Comparison of ENCODE assay signal across 7 mouse cellular contexts in the genomic region with DNA sequence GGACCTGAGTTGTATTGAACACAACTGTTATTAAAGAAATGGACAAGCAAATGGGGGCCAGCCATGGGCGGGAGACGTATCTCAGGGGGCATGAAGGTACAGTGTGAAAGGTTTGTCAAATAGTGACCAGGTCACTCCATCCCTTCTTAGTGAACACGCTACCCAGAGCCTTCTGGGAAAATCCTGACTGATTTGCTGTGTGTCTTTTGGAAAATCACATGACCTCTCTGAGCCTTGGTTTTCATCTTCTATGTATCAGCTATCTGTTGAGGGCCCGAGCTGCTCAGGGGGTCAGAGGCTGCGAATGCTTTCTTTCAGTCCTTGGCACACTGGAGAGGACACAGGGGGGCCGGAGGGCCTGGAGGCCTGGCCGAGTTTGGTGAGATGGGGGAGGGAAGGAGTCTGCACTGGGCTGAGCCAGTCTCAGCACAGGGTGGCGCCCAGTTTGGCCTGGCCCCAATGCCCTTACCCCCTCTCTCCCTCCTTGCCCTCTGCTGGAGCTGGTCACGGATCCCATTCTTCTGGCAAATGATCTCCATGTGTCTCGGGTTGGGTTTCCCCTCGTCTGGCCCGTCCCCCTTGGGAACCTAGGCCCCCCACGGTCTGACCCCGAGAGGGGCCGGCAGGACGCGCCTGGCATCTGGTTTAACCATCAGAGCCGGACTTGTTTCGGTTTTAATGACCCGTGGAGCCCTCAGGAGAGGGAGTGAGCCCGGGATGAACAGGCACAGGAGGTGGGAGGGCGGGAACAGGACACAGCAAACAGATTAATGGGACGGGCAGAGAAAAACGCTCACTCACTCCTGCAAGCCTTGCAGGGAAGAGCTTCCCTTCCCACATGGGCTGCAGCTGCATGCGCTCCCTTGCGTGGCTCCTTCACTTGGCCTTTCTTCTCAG.
DNase-seq lines count a peak whose midpoint lies in the region; ATAC-seq and TF ChIP-seq lines count a peak whose summit lies in the region.

No protein-coding gene starts in this region.

- H3K4me1 ChIP-seq in forebrain, embryonic 14.5 days (ENCODE audit: control insufficient read depth, insufficient read depth, low read length): peaks cover 27% of the 10 kb centered on the region
- peaks cover 72% of the 10 kb centered on the region for H3K4me1 ChIP-seq in hindbrain, embryonic 13.5 days (replicated peaks)
- H3K4me1 ChIP-seq in liver, postnatal 0 days (ENCODE audit: insufficient read depth): peaks cover 2% of the 10 kb centered on the region; the same call in 1 of the 2 replicates

- TF ChIP-seq CTCF in liver, postnatal 0 days (IDR thresholded peaks at IDR 0.05; ENCODE audit: low read depth): no peak

- no peak for ATAC-seq in forebrain, embryonic 14.5 days
- no peak for ATAC-seq in hindbrain, embryonic 13.5 days (ENCODE audit: low FRiP score)
- ATAC-seq in liver, postnatal 0 days: no peak

- no peak overlapping the region for H3K4me3 ChIP-seq in forebrain, embryonic 14.5 days (ENCODE audit: low read depth, low read length)
- no peak overlapping the region for H3K4me3 ChIP-seq in hindbrain, embryonic 13.5 days
- H3K4me3 ChIP-seq in liver, postnatal 0 days (ENCODE audit: low read depth, low read length): no peak overlapping the region

- 22% methylated on average over 26 of the region's 26 CpGs for WGBS in forebrain, embryonic 14.5 days
- 14% methylated on average over 25 of the region's 26 CpGs for WGBS in hindbrain, embryonic 13.5 days
- WGBS in liver, postnatal 0 days (ENCODE audit: insufficient replicate concordance): 34% methylated on average over 26 of the region's 26 CpGs

- H3K4me2 ChIP-seq in forebrain, embryonic 14.5 days (ENCODE audit: low read length): no peak overlapping the region
- H3K4me2 ChIP-seq in hindbrain, embryonic 13.5 days: peak overlapping the region; percentile 17; the same call in 1 of the 2 replicates
- peak overlapping the region; percentile 38; the same call in 1 of the 2 replicates for H3K4me2 ChIP-seq in liver, postnatal 0 days (ENCODE audit: low read depth, low read length)

- H3K27ac ChIP-seq in forebrain, embryonic 14.5 days (ENCODE audit: low read depth, low read length): no peak overlapping the region; the same call in 1 of the 2 replicates
- peak overlapping the region; percentile 30 for H3K27ac ChIP-seq in hindbrain, embryonic 13.5 days
- no peak overlapping the region for H3K27ac ChIP-seq in liver, postnatal 0 days (ENCODE audit: low read depth)

- no peaks in the 10 kb centered on the region for H3K36me3 ChIP-seq in forebrain, embryonic 14.5 days (ENCODE audit: control insufficient read depth, insufficient read depth, low read length)
- no peaks in the 10 kb centered on the region for H3K36me3 ChIP-seq in hindbrain, embryonic 13.5 days
- H3K36me3 ChIP-seq in liver, postnatal 0 days (replicated peaks; ENCODE audit: insufficient read depth, low read length): no peaks in the 10 kb centered on the region

- peak; percentile 88 for DNase-seq in embryo, embryonic 11 days
- DNase-seq in forebrain, embryonic 14.5 days (ENCODE audit: low spot score): peak; percentile 40
- no peak for DNase-seq in liver, postnatal 0 days
- DNase-seq in cerebellum, postnatal 25 days: no peak
- DNase-seq in cerebellum, adult 9-10 months: no peak
- no peak for DNase-seq in left cerebral cortex, adult 8-10 months (ENCODE audit: low spot score in 2 of 2)

- no peak overlapping the region for H3K9ac ChIP-seq in forebrain, embryonic 14.5 days (ENCODE audit: low read length)
- H3K9ac ChIP-seq in hindbrain, embryonic 13.5 days: no peak overlapping the region
- no peak overlapping the region for H3K9ac ChIP-seq in liver, postnatal 0 days (replicated peaks)

- no peaks in the 10 kb centered on the region for H3K9me3 ChIP-seq in forebrain, embryonic 14.5 days (replicated peaks; ENCODE audit: control insufficient read depth, low read length)
- H3K9me3 ChIP-seq in hindbrain, embryonic 13.5 days: no peaks in the 10 kb centered on the region
- no peaks in the 10 kb centered on the region for H3K9me3 ChIP-seq in liver, postnatal 0 days (ENCODE audit: low read length)

- no peak for TF ChIP-seq EP300 in liver, postnatal 0 days (IDR thresholded peaks at IDR 0.05; ENCODE audit: low read depth)

- no peaks in the 10 kb centered on the region for H3K27me3 ChIP-seq in forebrain, embryonic 14.5 days (replicated peaks; ENCODE audit: control insufficient read depth, insufficient read depth, low read length)
- H3K27me3 ChIP-seq in hindbrain, embryonic 13.5 days: peaks cover 15% of the 10 kb centered on the region; the same call in 1 of the 2 replicates
- H3K27me3 ChIP-seq in liver, postnatal 0 days (ENCODE audit: insufficient read depth, low read length): 0 out of 2 replicates have a peak, but pooled peaks cover 3% of the 10 kb centered on the region

Comparison
In these comparisons a context has a peak if more than half of its experiments do, and no peak if none do; other contexts are left out.
1. DNase-seq: peak in embryo, embryonic 11 days (single experiment) and forebrain, embryonic 14.5 days (single experiment); none in liver, postnatal 0 days (single experiment), cerebellum, postnatal 25 days (0 of 2), cerebellum, adult 9-10 months (single experiment) and left cerebral cortex, adult 8-10 months (0 of 2).